Mouse (Mus musculus) T-helper 1 cell (primary cell): ENCODE data around the gene Anapc16.
"Not testable (repeated sequence)": the region's sequence is repeated elsewhere in the genome, so short reads cannot be mapped to it uniquely, and the experiment has no call there.

Source experiments
- in situ Hi-C: fragments of 300-600 bp; cut with MboI, MseI; formaldehyde crosslinking; loops from one replicate; pipeline ENCODE4 v1.15.1; 2025; ENCODE audit warnings: high pct_unique_total_duplicates

The Anapc16 gene

GRCm38 (mm10) chr10:60002203-60002602, 732 bp downstream of the Anapc16 start:
- in situ Hi-C loops = loop anchor here (5.0 to 10.0 kb wide), 3 partner anchors 40 to 577 kb away; no protein-coding TSS in a partner anchor

- in situ Hi-C loops = loop anchor here (5.0 to 10.0 kb wide), 3 partner anchors 39 to 577 kb away; no protein-coding TSS in a partner anchor
Observed at GRCm38 (mm10) chr10:60001663-60002062, 1.3 kb downstream of the Anapc16 start.

- in situ Hi-C loops = no loop called here
Observed at GRCm38 (mm10) chr10:59999057-59999456, 3.9 kb downstream of the Anapc16 start.

- in situ Hi-C loops = no loop called here
Observed at GRCm38 (mm10) chr10:59997591-59997990, 5.3 kb downstream of the Anapc16 start.

- in situ Hi-C loops = no loop called here
Observed at GRCm38 (mm10) chr10:59995889-59996288, 7.0 kb downstream of the Anapc16 start.

GRCm38 (mm10) chr10:59993813-59994212, 9.1 kb downstream of the Anapc16 start:
- in situ Hi-C loops = not testable (repeated sequence)

- in situ Hi-C loops = no loop called here
Observed at GRCm38 (mm10) chr10:59992024-59992423, 10.9 kb downstream of the Anapc16 start.

- in situ Hi-C loops = no loop called here
Observed at GRCm38 (mm10) chr10:59991262-59991880, 11.6 kb downstream of the Anapc16 start.

GRCm38 (mm10) chr10:59990393-59990792, 12.5 kb downstream of the Anapc16 start:
- in situ Hi-C loops = no loop called here

GRCm38 (mm10) chr10:59988036-59988435, 14.9 kb downstream of the Anapc16 start:
- in situ Hi-C loops = no loop called here

- in situ Hi-C loops = no loop called here
Observed at GRCm38 (mm10) chr10:59982379-59982873, 20.5 kb downstream of the Anapc16 start.

GRCm38 (mm10) chr10:59981792-59982191, 21.1 kb downstream of the Anapc16 start:
- in situ Hi-C loops = no loop called here

GRCm38 (mm10) chr10:59981336-59981735, 21.6 kb downstream of the Anapc16 start:
- in situ Hi-C loops = no loop called here

GRCm38 (mm10) chr10:59980815-59981244, 22.1 kb downstream of the Anapc16 start:
- in situ Hi-C loops = no loop called here

GRCm38 (mm10) chr10:59978873-59979743, 23.8 kb downstream of the Anapc16 start:
- in situ Hi-C loops = no loop called here

- in situ Hi-C loops = no loop called here
Observed at GRCm38 (mm10) chr10:59978401-59978800, 24.5 kb downstream of the Anapc16 start.

GRCm38 (mm10) chr10:59977715-59978343, 25.1 kb downstream of the Anapc16 start:
- in situ Hi-C loops = no loop called here

- in situ Hi-C loops = no loop called here
Observed at GRCm38 (mm10) chr10:59977141-59977540, 25.8 kb downstream of the Anapc16 start.

- in situ Hi-C loops = no loop called here
Observed at GRCm38 (mm10) chr10:59974786-59975185, 28.1 kb downstream of the Anapc16 start.

- in situ Hi-C loops = no loop called here
Observed at GRCm38 (mm10) chr10:59974191-59974664, 28.7 kb downstream of the Anapc16 start.

- in situ Hi-C loops = no loop called here
Observed at GRCm38 (mm10) chr10:59973400-59973799, 29.5 kb downstream of the Anapc16 start.

GRCm38 (mm10) chr10:59972999-59973398, 29.9 kb downstream of the Anapc16 start:
- in situ Hi-C loops = no loop called here
